Mouse (Mus musculus): ENCODE measurements around the gene Snx20. TPM values are rescaled to one million over a fixed set of nuclear protein-coding genes. Genes with fewer than 3 reads are reported as not detected.
"Not testable (repeated sequence)": the region's sequence is repeated elsewhere in the genome, so short reads cannot be mapped to it uniquely, and the experiment has no call there.

Snx20 gene
- polyA plus RNA-seq, 1 experiment from 2014 or later = 1.0 TPM

- DNase-seq (ENCODE audit: extremely low spot score, low spot score) = no peak
- no peak overlapping the region for H3K27ac ChIP-seq
- 87% methylated on average over 16 of the region's 16 CpGs for WGBS
These were observed 28.2 kb upstream of the Snx20 start for GRCm38 (mm10) chr8:88664121-88664520.

DNA sequence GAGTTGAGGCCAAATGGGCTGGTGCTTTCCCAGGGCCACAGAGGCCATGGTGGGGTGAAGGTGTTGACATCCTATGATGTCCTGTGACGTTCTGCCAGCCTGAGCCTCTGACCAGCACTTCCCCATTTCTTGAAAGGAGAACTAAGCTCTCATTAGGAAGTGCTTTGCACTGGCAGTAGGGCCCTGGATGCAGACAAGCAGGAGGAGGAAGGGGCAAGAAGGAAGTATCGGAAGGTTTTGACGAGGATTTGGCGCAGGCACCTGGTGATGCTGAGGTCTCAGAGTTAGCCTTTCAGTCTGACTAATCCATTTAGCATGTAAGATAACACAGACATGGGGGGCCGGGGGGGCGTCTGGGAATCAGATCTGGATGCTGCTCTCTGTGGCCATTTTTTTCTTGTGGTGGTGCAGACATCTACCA lies 26.5 kb upstream of the Snx20 start:
- WGBS = 79% methylated on average over 6 of the region's 6 CpGs
- no peak overlapping the region for H3K4me3 ChIP-seq
- H3K36me3 ChIP-seq (replicated peaks) = no peaks in the 10 kb centered on the region
- H3K27me3 ChIP-seq (ENCODE audit: poor library complexity, severe bottlenecking) = no peaks in the 10 kb centered on the region
- H3K4me1 ChIP-seq = 0 out of 2 replicates have a peak, but pooled peaks cover 6% of the 10 kb centered on the region
- H3K27ac ChIP-seq = no peak overlapping the region
- no peak for DNase-seq (ENCODE audit: extremely low spot score, low spot score)
- no peaks in the 10 kb centered on the region for H3K9me3 ChIP-seq

More at GRCm38 (mm10) chr8:88664121-88664520, 28.2 kb upstream of the Snx20 start:
- Histone ChIP-seq H3K9me3 (no peaks in the 10 kb centered on the region), H3K27me3 (ENCODE audit: poor library complexity, severe bottlenecking) (no peaks in the 10 kb centered on the region), H3K4me3 (no peak overlapping the region), H3K36me3 (replicated peaks) (no peaks in the 10 kb centered on the region), H3K4me1 (peaks cover 19% of the 10 kb centered on the region)

GRCm38 (mm10) chr8:88659873-88660272 lies 23.9 kb upstream of the Snx20 start:
- no peak overlapping the region for H3K27ac ChIP-seq
- H3K4me3 ChIP-seq = no peak overlapping the region
- H3K27me3 ChIP-seq (ENCODE audit: poor library complexity, severe bottlenecking) = no peaks in the 10 kb centered on the region
- 88% methylated on average over 3 of the region's 3 CpGs for WGBS
- 0 out of 2 replicates have a peak, but pooled peaks cover 6% of the 10 kb centered on the region for H3K4me1 ChIP-seq
- no peaks in the 10 kb centered on the region for H3K36me3 ChIP-seq (replicated peaks)
- H3K9me3 ChIP-seq = no peaks in the 10 kb centered on the region
- no peak for DNase-seq (ENCODE audit: extremely low spot score, low spot score)

- Histone ChIP-seq H3K4me3 (no peak overlapping the region), H3K9me3 (no peaks in the 10 kb centered on the region), H3K27me3 (ENCODE audit: poor library complexity, severe bottlenecking) (no peaks in the 10 kb centered on the region), H3K4me1 (peaks cover 3% of the 10 kb centered on the region; the same call in 1 of the 2 replicates), H3K27ac (no peak overlapping the region), H3K36me3 (replicated peaks) (no peaks in the 10 kb centered on the region)
- no peak for DNase-seq (ENCODE audit: extremely low spot score, low spot score)
These were observed 19.4 kb upstream of the Snx20 start for GRCm38 (mm10) chr8:88655334-88655733.

GRCm38 (mm10) chr8:88651122-88651521 lies 15.2 kb upstream of the Snx20 start:
- 72% methylated on average over 4 of the region's 4 CpGs for WGBS
- H3K27ac ChIP-seq; H3K4me3 ChIP-seq; DNase-seq (ENCODE audit: extremely low spot score, low spot score); H3K36me3 ChIP-seq (replicated peaks); H3K9me3 ChIP-seq: not testable (repeated sequence)
- H3K27me3 ChIP-seq (ENCODE audit: poor library complexity, severe bottlenecking) = peaks cover 35% of the 10 kb centered on the region
- H3K4me1 ChIP-seq = peaks cover 22% of the 10 kb centered on the region

DNA sequence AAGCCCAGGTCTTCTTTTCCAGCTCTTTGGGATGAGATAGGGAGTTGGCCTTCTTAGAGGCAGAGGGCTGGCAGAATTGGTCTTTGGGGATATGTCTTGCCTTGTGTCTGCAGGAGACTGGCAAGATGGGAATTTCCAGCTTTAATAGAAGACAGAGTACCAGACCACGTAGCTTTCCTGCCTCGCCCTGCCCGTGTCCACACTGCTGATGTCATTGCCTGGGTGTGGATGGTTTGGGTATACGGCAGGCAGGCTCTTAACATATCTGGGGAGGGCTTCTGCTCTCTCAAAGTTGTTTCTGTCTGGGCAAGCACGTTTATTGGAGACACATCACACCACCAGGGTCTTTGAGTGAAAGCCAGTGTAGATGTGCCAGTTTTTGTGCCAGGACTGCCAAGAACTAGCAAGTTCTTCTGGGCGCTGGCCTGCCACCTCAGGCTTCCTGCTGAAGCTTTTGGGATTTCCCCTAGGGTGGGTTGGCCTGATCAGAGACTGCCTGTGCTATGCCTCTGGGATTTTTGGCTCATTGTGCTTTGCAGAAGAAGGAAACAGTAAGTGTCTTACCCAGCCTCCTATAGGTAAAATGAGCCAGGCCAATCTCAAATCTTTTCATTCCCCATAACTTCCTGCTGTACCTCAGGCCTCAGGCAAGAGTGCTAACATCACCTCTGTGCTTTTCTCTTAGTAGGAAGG lies 14.2 kb upstream of the Snx20 start:
- Histone ChIP-seq H3K27me3 (ENCODE audit: poor library complexity, severe bottlenecking) (peaks cover 40% of the 10 kb centered on the region), H3K36me3 (replicated peaks) (no peaks in the 10 kb centered on the region), H3K4me1 (peaks cover 22% of the 10 kb centered on the region), H3K9me3 (no peaks in the 10 kb centered on the region), H3K4me3 (no peak overlapping the region), H3K27ac (no peak overlapping the region)
- no peak for DNase-seq (ENCODE audit: extremely low spot score, low spot score)
- 83% methylated on average over 6 of the region's 6 CpGs for WGBS

DNA sequence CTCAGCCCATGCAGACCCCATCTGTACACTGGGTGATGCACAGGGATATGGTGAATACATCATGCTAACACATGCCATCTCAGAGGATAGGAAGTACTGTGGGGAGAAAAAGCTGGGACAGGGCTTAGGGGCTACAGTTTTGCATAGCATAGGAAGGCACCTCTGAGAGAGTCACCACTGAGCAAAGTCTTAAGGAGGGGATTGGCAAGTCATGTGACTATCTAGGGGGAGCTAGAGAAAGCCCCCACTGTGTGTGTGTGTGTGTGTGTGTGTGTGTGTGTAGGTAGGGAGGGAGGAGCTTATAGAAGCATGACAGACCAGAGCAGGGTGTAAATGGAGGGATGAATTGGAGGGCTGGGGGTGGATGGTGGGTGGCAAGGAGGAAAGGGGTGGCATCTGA lies 12.4 kb upstream of the Snx20 start:
- Histone ChIP-seq H3K4me3 (no peak overlapping the region), H3K36me3 (replicated peaks) (no peaks in the 10 kb centered on the region), H3K4me1 (peaks cover 22% of the 10 kb centered on the region), H3K9me3 (no peaks in the 10 kb centered on the region), H3K27ac (no peak overlapping the region), H3K27me3 (ENCODE audit: poor library complexity, severe bottlenecking) (peaks cover 40% of the 10 kb centered on the region)
- no peak for DNase-seq (ENCODE audit: extremely low spot score, low spot score)

DNA sequence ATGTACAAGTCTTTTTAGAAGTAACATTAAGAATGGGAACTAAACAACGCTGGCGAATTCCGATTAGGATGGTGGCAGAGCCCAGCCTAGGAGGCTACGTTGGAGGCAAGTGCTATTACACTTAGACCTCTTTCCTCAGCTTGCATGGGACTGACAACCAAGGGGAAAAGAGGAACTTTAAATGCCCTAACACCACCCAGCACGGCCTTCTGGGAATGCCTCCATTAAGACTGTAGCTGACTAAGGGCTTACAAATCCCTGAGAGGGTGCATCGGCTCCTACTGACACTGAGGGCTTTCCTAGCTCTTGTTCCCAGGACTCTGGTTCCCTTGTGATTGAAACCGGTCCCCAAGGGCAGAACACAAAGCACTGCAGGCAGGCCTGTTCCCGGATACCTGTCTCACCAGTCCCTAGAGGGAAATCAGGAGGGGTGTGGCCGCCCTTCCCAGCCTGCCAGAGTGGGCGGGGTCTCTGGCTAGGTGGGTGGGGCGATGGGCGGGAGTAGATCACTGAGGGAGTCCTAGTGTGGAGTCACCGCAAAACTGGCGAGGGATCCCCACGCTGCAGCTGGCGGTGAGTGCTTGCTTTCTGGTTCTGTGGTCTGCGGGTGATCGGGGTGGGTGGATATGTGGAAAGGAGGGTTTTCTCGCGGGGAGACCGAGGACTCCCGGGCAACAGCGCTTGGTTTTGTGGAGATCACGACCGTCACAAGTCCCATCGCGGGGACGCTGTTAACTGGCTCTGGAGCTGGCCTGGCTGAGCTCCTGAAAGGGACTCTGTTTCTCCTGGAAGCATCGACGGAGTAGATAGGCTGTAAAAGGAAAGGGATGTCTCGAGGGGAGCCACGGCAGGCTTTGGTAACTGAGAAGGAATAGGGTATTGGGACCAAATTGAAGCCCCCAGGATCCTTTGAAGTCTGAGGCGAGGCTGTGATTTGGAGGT lies 11.2 kb upstream of the Snx20 start, which contains the start of gene Nod2:
TSS of gene Nod2 (plus strand) at position 479 of the 942 bp plus-strand sequence.
- Histone ChIP-seq H3K4me1 (peaks cover 19% of the 10 kb centered on the region), H3K9me3 (no peaks in the 10 kb centered on the region), H3K27ac (0 out of 2 replicates have a peak within 1 kb of the TSS, but pooled peaks have one; percentile 44), H3K4me3 (peak within 1 kb of the TSS; percentile 58), H3K27me3 (ENCODE audit: poor library complexity, severe bottlenecking) (peaks cover 40% of the 10 kb centered on the region), H3K36me3 (replicated peaks) (no peaks in the 10 kb centered on the region)
- WGBS = 8% methylated on average over 33 of the region's 33 CpGs
- peak; percentile 75 for DNase-seq (ENCODE audit: extremely low spot score, low spot score)

- peaks cover 24% of the 10 kb centered on the region for H3K27me3 ChIP-seq (ENCODE audit: poor library complexity, severe bottlenecking)
- DNase-seq (ENCODE audit: extremely low spot score, low spot score) = no peak
- no peaks in the 10 kb centered on the region for H3K36me3 ChIP-seq (replicated peaks)
- WGBS = 57% methylated on average over 5 of the region's 5 CpGs
- no peak overlapping the region for H3K27ac ChIP-seq
- H3K9me3 ChIP-seq = no peaks in the 10 kb centered on the region
- H3K4me3 ChIP-seq = no peak overlapping the region
- H3K4me1 ChIP-seq = peaks cover 14% of the 10 kb centered on the region
These were observed 7.0 kb upstream of the Snx20 start for GRCm38 (mm10) chr8:88642734-88643564.

DNA sequence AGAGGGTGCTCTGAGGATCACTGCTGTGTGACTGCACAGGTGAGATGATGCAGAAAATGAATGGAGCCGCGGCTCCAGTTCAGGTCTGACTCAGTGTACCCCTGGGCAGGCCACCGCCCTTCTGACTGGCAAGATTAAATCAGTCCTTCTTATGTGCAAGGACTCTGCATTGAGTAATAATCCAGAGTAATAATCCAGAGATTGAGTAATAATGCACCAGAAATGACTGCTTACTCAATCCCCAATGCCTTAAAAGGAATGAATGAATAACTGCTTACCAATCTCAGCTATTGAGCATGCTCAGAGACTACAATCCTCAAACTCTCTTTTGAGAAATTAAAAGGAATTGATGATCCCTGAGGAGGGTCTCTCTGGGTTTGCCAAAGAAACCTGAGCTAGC lies 3.0 kb upstream of the Snx20 start:
- WGBS = 97% methylated on average over 3 of the region's 3 CpGs
- H3K4me3 ChIP-seq = no peak overlapping the region
- no peaks in the 10 kb centered on the region for H3K36me3 ChIP-seq (replicated peaks)
- H3K27ac ChIP-seq = no peak overlapping the region
- no peaks in the 10 kb centered on the region for H3K9me3 ChIP-seq
- H3K4me1 ChIP-seq = peaks cover 4% of the 10 kb centered on the region; the same call in 1 of the 2 replicates
- H3K27me3 ChIP-seq (ENCODE audit: poor library complexity, severe bottlenecking) = no peaks in the 10 kb centered on the region
- no peak for DNase-seq (ENCODE audit: extremely low spot score, low spot score)

DNA sequence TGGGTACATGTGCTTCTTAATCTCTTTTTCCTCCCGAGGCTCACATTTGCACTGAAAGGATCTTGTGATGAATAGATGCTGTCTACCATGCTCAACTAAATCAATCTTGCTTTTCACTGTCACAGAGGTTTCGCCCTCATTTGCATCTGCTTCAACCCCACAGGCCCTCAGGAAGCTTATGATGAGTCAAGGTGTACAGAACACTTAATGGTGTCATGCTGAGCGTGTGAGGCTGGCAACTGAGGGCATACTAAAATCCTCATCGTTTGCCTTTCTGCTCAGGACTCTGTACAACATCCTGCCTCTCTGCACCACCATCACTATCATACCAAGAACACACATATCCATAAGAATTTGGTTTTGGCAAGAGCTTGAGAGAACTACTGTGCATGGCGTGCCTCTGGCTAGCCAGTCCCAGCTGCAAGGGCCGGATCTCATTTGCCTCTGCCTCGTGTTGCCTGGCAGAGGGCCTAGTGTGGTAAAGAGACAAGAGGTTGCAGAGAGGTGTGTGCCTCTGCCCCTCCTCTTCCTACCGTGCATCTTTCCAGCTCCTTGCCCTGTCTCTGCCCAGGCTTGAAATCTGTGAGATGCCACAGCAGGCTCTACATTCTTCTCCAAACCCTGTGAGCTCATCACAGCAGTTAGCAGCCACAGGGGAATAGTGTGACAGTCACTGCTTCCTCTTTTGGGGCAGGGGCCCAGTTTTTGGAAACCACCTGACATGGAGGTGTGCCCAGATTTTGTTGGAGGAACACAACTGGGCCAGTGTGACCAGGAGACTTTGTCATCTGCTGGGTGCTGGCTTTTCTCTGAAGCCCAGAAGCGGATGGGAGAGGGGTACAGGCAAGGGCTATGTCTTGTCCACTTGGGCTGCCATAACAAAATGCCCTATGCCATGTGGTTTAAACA lies 1.4 kb upstream of the Snx20 start:
- WGBS = 81% methylated on average over 9 of the region's 9 CpGs
- no peak overlapping the region for H3K4me3 ChIP-seq

More for the DNA sequence above, 1.4 kb upstream of the Snx20 start:
- no peak overlapping the region for H3K27ac ChIP-seq
- H3K9me3 ChIP-seq = no peaks in the 10 kb centered on the region
- H3K4me1 ChIP-seq = peaks cover 4% of the 10 kb centered on the region; the same call in 1 of the 2 replicates
- no peaks in the 10 kb centered on the region for H3K27me3 ChIP-seq (ENCODE audit: poor library complexity, severe bottlenecking)
- no peaks in the 10 kb centered on the region for H3K36me3 ChIP-seq (replicated peaks)
- no peak for DNase-seq (ENCODE audit: extremely low spot score, low spot score)
